Mouse (Mus musculus): ENCODE measurements around the gene Arhgef17.

Gene Arhgef17

DNA sequence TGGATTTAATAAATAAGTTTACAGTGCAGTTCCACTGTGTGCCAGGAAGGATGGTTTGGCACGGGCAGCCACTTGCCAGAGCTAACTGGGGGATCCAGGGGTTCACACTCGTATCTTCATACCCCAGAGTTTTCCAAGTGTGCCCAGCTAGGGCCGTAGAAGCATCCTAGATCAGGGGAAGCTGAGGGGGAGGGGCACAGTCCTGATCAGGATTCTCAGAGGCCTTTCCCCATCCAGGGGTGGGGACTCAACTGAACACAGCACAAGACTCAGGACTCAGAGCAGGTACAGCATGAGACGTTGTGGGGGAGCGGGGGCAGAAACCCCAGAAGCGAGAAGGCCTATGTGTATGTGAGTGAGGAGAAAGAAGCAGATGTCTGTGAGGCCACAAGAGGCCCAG is 14.2 kb downstream of the Arhgef17 start:
- DNase-seq (ENCODE audit: low read depth, low spot score): no peak

DNA sequence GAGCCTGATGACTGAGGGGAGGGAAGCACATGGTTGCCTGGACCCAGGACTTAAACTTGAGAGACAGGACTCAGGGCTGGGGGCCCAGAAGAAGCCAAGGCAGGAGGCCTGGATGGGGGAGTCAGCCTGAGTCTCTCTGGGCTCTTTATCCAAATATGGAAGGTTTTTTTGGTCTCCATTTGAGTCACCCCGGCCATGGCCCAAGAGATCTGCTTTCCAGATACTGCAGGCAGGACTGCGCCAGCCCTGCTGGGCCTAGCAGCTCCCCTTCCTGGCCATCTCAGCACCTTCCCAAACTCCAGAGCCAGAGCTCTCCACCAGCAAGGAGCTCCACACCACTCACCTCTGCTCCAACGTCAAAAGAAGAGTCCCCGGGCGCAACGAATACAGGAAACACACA is 15.4 kb downstream of the Arhgef17 start:
- DNase-seq (ENCODE audit: low read depth, low spot score): no peak

DNA sequence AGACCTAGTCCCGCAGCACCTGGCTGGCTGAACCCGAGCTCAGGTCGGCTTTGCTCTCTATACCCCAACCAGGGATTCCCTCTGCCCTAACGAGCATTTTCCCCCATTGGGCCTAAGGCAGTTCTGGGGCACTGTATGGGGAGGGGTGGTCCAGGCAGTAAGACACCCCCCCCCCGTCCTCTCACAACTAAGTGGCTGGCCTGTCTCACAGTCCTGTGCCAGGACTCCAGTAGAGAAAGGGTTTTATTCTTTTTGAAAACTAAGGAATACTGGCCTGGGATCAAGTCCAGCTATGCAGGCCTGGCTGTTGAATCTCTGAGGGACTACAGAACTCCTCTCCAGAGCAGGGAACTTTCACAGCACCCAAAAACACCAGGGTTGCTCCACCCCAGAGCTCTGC is 16.7 kb downstream of the Arhgef17 start:
- no peak for DNase-seq (ENCODE audit: low read depth, low spot score)

DNA sequence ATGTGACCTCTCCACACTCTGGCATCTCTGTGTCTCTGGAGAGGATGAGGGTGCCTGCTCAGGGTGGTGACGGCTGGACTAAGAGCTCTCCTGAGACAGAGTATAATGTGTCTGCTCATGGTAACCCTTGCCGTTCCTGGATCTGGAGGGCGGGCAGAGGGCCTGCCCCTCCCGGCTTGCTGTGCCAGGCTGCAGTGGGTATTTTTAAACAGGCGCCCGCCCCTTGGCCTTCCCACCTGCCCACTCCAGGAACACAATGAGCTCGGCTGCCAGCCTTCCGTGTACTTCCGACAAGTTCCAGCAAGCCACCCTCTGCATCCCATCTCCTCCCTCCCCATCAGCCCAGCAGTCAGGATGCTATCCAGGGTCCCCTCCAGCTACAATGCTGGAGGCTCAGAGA is 20.1 kb downstream of the Arhgef17 start:
- DNase-seq (ENCODE audit: low read depth, low spot score): no peak

DNA sequence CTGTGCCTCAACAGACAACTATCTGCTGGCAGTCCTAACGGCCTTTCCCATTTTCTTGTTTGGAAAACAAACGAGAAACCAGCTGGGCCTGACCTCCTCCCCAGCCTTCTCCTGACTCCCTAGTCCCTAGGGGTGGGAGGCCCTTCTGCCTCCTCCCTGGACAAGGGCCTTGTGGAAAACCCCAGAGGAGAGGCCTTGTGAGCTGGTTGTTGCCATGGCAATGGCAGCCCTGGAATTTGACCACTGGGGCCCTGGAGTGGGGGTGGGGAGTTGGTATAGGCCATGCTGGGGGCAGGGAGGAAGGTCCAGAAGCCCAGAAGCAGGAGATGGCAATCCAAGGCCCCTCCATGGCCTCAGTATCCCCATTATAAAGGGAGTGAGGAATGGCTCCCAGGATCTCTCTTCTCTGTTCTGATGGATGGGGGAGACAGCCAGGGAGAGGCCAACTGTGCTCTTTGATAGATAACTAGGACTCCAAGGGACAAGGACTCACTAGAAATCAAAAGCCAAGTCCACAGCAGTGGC is 20.6 kb downstream of the Arhgef17 start:
- no peak for DNase-seq (ENCODE audit: low read depth, low spot score)

DNA sequence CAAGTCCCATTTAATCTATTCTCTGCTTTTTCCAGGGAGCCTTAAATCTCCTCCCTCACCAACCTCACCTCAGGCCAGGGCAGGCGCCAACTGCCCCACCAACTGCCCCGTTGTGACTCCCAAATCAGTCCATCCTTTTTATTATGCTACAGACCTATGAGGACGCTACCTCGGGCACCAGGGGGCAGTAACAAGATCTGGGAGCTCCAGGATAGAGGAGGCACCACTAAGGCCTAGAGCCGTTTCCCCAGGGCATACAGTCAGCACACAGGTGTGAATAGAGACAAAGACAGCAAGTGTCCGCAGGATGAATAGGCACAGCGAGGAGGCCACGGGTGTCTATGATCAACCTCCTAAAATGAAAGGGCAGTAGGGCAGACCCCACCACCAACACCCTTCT is 23.3 kb downstream of the Arhgef17 start:
- no peak for DNase-seq (ENCODE audit: low read depth, low spot score)

DNA sequence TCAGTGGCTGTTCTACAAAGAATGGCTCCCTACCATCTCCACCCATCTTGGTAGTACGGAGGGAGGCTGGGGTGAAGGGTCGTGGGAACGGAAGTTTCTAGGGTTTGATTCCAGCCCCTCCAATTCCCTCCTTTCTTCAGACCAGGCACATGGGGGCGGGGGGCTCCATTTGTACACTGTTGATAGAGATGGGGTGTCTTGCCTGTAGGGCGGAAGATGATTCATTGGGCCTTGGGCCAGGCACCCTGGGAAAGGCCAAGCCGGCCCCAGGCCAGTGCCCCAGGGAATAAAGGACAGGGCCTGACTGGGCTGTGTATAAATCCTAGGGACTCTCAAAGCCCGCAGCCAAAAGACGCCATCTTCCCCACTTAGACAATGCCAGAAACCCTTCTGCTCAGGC is 23.8 kb downstream of the Arhgef17 start:
- DNase-seq (ENCODE audit: low read depth, low spot score): no peak

DNA sequence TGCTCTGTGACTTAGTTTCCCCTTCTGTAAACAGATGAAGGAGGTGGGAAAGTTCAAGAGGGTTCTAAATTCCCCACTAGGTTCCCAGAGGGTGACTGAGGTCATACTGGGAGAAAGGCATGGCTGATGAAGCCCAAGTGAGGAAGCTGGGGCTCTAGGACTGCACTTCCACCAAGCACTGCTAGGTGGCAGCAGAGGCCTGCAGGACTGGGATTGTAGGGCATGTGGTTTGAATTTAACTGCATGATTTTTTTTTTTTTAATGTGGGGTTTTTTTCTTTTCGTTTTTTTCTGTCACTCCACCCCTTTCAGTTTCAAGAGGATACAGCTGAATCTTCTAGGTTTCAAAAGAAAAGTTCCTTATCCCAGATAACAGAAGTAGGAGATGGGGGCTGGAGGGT is 24.7 kb downstream of the Arhgef17 start:
- no peak for DNase-seq (ENCODE audit: low read depth, low spot score)

DNA sequence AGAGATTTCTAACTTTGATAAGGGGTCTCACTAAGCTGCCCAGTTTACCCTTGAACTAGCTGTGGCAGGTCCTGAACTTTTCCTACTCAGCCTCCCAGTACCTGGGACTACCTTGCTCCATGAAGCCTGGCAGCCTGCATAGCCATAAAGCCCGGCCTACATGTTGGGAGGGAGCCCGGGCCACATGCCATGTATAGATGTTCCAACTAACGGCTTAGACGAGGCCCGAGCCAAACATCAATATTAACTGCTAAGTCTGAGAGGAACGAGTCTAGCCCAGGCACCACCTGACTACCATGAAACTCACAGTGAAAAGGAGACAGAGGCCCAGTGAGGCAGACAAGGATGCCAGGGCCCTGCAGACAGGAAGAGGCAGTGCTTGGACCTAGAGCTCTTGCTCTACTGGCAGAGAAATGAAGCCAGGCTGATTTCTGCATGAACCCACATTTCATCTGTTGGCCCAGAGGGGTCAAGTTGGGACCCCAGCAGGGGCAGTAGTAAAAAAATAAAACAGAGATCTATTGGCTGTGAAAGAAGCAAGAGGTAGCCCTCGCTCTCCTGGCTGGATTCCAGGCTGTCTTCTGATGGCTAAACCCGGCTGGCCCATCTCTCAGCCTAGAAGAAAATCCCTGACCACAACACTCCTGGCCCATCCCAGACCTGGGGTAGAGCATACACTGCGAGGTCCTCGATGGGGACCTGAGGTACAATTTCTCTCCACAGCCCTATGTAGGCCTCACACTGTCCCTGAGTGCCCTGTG is 25.7 kb downstream of the Arhgef17 start:
- no peak for DNase-seq (ENCODE audit: low read depth, low spot score)

DNA sequence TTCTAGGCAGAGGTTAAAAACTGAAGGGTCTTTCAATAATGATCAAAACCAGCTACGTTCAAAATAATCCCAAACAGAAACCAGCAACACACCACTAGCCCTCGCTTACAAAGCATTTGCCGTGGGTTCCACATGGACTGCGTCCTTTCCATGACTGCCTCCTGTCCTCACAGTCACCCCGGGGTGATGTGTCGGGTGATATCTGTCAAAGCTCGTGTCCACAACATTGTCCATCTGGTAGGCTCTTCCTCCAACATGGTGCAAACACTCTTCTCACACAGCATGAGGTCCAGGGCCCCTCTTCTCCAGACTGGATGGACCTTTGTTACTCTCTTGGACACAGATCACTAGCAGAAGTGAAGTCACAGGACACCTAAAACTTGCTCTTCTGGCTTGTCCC is 26.9 kb downstream of the Arhgef17 start:
- no peak for DNase-seq (ENCODE audit: low read depth, low spot score)

DNA sequence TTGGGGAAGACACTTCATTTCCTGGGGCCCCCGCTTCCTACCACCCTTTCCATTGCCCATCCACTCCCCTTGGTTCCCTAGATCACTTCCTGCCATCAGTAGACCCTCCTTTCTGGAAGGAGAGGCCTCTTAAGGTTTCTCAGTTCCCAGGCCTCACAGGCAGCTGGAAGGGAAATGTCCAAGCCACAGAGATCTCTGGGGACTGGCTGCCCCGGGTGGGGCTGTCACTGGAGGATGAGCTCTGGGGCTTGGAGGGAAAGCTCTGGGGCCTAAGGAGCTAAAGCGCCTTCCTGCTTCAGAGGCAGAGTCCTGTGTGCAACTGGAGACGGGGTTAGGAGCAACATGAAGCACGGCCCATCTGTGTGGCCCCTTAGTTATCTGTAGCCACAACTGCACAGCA is 27.3 kb downstream of the Arhgef17 start:
- no peak for DNase-seq (ENCODE audit: low read depth, low spot score)

DNA sequence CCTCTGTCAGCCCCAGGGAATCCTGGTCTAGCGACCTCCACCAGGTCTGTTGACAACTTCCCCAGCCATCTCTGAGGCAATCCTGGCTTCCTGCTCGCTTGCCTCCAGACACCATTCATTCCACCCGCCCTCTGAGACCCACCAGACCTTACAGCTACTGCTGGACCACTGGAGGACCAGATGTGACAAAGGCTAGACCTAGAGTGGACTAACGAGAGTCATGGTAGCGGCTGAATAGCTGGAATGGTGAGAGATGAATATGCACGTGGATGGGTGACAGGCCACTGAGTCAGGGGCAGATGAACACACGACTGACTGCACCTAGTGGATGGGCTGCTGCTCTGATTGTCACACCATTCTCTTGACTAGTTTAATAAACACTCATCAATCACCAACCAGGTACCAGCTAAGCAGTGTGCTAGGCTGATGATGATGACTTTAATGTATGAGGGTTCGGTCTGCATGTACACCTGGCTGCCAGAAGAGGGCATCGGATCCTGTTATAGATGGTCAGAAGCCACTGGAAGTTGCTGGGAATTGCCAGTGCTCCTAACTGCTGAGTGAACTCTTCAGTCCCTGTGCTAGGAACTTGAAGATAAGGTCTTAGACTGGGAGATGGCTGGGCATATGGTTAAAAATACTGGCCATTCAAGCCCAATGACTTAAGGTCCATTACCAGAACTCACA is 29.3 kb downstream of the Arhgef17 start:
- no peak for DNase-seq (ENCODE audit: low read depth, low spot score)

DNA sequence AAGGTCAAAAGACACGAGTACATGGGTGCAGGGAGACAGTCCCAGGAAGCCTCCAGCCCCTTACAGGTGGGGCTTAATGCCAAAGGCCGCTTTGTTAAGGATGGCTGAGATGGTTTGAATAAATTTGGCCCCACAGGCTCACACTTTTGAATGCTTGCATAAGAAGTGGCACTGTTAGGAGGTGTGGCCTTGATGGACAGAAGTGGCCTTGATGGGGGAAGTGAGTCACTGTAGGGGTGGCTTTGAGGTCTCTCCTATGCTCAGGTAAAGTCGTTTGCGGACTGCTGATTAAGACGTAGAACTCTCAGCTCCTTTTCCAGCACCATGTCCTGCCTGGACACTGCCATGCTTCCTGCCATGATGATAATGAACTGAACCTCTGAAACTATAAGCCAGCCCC is 34.1 kb downstream of the Arhgef17 start:
- no peak for DNase-seq (ENCODE audit: low read depth, low spot score)

DNA sequence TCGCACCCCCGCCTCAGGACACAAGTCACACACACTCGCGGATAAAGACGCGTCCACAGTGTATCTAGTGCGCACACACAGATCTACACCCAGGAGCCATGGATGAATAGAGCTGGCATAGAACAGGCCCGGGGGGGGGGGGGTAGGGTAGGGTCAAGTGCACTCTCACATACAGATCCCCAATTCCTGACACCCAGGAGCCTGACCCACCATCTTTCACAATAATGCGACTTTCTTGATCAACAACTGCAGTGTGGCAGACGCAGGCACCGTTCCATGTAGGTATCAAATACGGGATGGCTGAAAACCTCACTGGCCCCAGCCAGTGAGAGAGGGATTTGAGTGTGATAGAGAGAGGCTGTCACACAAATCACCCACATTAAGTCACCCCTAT is 37.1 kb downstream of the Arhgef17 start:
- DNase-seq (ENCODE audit: low read depth, low spot score): no peak

DNA sequence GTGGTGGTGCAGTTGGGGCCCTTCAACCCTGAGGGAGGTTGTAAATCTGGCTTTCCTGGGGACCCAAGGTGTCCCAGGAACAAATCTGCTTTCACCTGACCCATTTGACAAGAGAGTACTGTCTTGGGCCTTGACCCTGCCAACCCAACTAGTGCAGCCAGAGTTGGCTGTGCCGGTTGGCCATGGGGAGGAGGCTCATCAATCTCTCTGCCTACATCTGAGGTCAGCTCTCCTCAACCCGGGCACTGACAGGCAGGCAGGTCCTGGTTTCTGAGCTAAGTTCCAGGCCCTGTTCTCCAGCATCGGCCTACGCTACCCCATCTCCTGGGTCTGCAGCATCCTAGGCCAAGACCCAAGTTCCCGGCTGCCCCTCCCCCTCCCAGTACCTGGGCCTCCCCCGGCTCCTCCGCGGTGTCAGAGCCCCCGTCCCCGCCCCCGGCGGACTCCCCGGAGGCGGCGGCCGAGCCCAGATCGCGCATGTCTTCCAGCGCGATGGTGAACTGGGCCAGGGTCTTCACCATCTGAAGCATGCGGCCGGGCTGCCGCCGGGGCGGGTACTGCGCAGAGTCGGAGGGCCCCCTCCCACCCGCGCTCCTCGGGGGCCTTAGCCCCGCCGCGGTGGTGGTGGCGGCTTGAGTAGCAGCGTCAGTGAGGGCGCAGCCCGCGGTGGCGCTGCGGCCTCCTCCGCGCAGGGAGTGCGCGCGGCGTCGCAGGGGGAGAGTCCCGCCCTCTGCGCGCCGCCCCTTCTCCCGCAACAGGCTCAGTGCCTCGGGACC is 37.7 kb downstream of the Arhgef17 start:
- DNase-seq (ENCODE audit: low read depth, low spot score): peak; percentile 52

DNA sequence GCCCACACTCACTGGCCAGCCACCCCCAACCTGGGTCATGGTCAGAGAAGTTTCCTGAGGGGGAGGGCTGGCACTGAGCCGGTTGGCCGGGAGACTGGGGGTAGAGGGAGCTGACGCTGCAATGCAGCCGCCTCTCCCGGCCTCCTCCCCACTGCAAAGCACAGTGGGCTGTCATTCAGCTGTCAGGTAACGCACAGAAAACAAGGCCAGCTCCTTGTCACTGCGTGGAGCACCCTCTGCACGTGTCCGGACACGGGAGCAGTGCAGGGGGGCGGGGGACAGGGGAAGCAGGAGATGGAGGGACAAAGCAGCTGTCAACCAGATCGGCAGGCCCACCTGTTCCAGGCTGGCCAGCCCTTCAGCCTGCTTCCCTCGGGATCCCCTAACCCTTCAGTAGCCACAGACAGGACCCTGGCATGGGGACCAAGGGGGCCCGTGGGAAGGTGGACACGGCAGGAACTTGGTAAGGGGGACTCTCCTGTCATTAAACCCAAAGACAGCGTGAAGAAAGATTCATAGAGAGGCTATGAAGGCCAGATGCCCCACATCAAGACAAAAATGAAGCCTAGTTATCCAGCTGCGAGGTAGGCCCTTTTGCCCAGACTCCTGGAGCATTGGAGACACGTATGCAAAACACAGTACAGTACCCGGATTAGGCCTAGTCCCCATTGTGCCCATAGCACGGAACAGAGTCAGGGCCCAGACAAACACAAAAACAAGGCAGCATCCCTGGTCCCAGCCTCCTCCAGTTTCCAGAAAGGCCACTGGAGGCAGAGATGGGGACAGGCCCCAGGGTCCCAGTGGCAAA is 38.5 kb downstream of the Arhgef17 start:
- DNase-seq (ENCODE audit: low read depth, low spot score): no peak

DNA sequence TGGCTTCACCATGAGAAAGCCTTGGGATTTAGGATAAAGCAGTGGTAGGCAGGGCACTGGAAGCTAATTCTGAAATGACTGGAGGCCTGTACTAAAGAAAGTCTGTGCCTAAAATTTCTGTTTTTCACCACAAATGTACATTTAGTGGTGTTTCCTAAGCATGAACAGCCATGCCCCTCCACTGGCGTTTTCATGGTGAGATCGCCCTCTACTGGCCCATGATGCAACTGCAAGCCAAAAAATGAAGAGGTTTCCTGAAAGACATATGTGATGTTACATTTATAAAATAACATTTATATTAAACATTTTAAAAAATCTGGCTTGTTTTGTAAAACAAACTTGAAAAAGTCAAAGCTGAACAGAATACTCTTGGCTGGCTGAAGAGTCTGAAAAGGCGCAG is 45.4 kb downstream of the Arhgef17 start:
- DNase-seq (ENCODE audit: low read depth, low spot score): no peak

DNA sequence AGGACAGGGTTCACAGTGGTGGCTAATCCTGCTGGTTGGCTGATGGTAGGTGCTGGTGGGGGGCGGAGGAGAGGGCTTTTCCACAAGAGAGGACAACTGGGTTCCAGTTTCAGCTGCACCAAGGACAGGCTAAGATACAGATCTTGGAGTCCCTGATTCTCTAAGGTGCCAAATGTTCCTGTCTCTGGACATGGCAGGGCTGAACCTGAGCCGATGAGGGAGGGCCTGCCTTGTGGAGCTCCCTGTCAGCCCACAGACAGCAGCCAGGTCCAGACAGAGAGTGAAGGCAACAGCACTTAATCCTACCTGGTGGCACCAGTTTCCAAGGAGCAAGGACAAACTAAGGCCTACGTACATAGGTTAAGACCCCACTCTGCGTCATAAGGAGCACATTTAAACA is 47.4 kb downstream of the Arhgef17 start:
- DNase-seq (ENCODE audit: low read depth, low spot score): no peak

DNA sequence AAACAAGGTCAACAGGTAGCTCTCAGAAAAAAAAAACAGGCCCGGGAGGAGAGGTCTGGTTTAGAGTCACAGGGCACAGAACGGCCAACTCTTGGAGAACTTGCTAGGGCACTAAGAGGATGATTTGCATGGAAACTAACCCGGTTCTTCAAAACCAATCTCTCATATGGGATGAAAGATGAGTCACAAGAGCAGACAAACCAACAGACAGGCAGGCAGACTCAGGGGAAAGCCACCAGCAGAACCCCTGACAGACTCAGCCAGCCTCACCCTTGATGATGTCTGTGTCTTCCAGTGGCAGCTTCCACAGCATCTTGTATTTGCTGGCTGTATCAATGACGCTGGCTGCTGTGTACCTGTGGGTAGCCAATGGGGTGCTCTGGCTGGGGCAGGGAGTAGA is 50.0 kb downstream of the Arhgef17 start:
- DNase-seq (ENCODE audit: low read depth, low spot score): no peak

DNA sequence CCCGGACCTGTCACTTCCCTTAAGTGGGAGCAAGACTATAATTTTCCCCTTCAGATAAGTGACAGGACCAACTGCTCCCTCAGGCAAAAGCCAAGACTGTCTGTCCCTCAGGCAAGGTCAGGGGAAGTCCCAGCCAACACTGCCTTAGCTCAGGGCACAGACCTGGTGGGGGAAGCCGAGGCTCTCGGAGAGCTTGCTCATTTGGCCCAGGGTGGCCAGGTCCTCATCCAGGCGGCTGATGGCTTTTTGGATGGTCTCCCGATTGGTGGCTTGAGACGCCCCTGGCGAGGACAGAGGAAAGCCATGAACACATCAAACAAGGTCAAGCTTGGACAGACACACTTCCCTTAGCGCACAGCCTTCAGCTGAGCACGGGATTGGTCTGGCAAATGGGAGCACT is 50.4 kb downstream of the Arhgef17 start:
- no peak for DNase-seq (ENCODE audit: low read depth, low spot score)

DNA sequence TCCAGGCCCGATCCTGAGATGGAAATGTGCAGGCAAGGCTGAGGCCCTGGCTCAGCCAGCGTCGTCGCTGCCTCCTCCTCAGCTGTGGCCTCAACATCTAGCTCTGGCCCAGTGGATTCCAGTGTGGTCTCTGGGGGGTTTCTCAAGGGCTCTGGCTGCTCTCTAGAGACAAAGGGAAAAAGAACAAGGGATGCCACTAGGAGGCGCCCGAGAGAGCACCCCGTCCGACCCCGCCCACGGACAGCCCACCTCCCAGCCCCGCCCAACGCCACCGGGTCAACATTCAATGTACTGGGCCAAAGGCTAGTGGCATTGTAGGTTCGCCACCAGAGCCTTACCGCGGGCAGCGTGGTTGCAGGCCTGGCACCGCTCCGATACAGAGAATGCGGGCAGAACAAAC is 52.3 kb downstream of the Arhgef17 start:
- no peak for DNase-seq (ENCODE audit: low read depth, low spot score)

DNA sequence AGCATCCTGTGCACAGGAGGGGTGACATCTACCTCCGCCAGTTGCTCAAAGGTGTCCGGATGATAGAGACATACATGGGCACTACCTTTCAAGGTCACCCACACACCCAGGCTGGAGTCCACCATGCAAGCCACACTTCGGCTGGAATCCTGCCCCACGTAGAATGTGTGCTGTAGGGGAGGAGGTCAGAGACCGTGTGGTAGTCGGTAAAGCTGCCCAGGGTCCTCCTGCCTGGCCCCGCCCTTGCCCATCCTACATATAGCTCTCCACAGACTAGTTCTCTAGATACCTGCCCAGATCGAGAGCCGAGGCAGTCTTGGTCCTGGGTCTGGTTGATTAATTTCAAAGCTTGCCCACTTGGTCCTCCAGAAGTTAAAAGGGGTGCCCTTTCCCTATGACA is 55.1 kb downstream of the Arhgef17 start:
- no peak for DNase-seq (ENCODE audit: low read depth, low spot score)

All from brain, embryonic 18.5 days (tissue).